Mouse (Mus musculus) right cerebral cortex, postnatal 14 days (tissue): ENCODE measurements around the gene Wfdc13.

ENCODE experiments used
- DNase-seq: peaks from one replicate; pipeline ENCODE4 v3.0.0; 2022

The Wfdc13 gene

GRCm38 (mm10) chr2:164684807-164685206 is at the start of gene Wfdc13:
Wfdc13 (plus strand) TSS chr2:164685107.
- DNase-seq = no peak

- DNase-seq = no peak
Measured at GRCm38 (mm10) chr2:164635266-164635665, 49.6 kb upstream of the Wfdc13 start.

GRCm38 (mm10) chr2:164638696-164639095 is 46.2 kb upstream of the Wfdc13 start, which contains the start of gene Wfdc16:
Wfdc16 (minus strand) TSS chr2:164638796.
- no peak for DNase-seq

GRCm38 (mm10) chr2:164641129-164641528 is 43.8 kb upstream of the Wfdc13 start:
- DNase-seq = no peak

- DNase-seq = peak; percentile 50
Measured at GRCm38 (mm10) chr2:164641881-164642673, 42.8 kb upstream of the Wfdc13 start.

GRCm38 (mm10) chr2:164655858-164656257 is 29.0 kb upstream of the Wfdc13 start, which contains the start of gene Wfdc10:
Wfdc10 (plus strand) TSS chr2:164656046.
- DNase-seq = peak; percentile 37

- no peak for DNase-seq
Measured at GRCm38 (mm10) chr2:164656483-164656882, 28.4 kb upstream of the Wfdc13 start, which contains the start of gene Wfdc9. Wfdc9 (minus strand) TSS chr2:164656583.

- no peak for DNase-seq
Measured at GRCm38 (mm10) chr2:164664851-164665250, 20.1 kb upstream of the Wfdc13 start.

GRCm38 (mm10) chr2:164670261-164670660 is 14.6 kb upstream of the Wfdc13 start:
- DNase-seq = no peak

GRCm38 (mm10) chr2:164670938-164671337 is 14.0 kb upstream of the Wfdc13 start:
- DNase-seq = no peak

GRCm38 (mm10) chr2:164673987-164674386 is 10.9 kb upstream of the Wfdc13 start, which contains the start of gene Wfdc11:
Wfdc11 (minus strand) TSS chr2:164674087.
- DNase-seq = no peak

GRCm38 (mm10) chr2:164676103-164676502 is 8.8 kb upstream of the Wfdc13 start:
- no peak for DNase-seq

GRCm38 (mm10) chr2:164676916-164677685 is 7.8 kb upstream of the Wfdc13 start:
- DNase-seq = no peak

GRCm38 (mm10) chr2:164678848-164679625 is 5.9 kb upstream of the Wfdc13 start:
- peak; percentile 73 for DNase-seq

- DNase-seq = no peak
Measured at GRCm38 (mm10) chr2:164679906-164680305, 5.0 kb upstream of the Wfdc13 start.

GRCm38 (mm10) chr2:164698201-164698600 is 13.3 kb downstream of the Wfdc13 start, which contains the start of gene Spint4:
Spint4 (plus strand) TSS chr2:164698501.
- no peak for DNase-seq

- no peak for DNase-seq
Measured at GRCm38 (mm10) chr2:164700959-164701358, 16.1 kb downstream of the Wfdc13 start.

- DNase-seq = no peak
Measured at GRCm38 (mm10) chr2:164701761-164702160, 16.9 kb downstream of the Wfdc13 start.

GRCm38 (mm10) chr2:164704235-164704634 is 19.3 kb downstream of the Wfdc13 start:
- no peak for DNase-seq

- DNase-seq = no peak
Measured at GRCm38 (mm10) chr2:164705328-164705727, 20.4 kb downstream of the Wfdc13 start.

GRCm38 (mm10) chr2:164705991-164706390 is 21.1 kb downstream of the Wfdc13 start:
- no peak for DNase-seq

GRCm38 (mm10) chr2:164715005-164715404 is 30.1 kb downstream of the Wfdc13 start, which contains the start of gene Spint5:
Spint5 (plus strand) TSS chr2:164715305.
- DNase-seq = no peak
